Mouse (Mus musculus) heart, postnatal 4 days (tissue): ENCODE results near the gene Letm1. TPM values are rescaled to one million over a fixed set of nuclear protein-coding genes. Genes with fewer than 3 reads are reported as not detected.

ENCODE experiments used
- DNase-seq: peaks from one replicate; pipeline ENCODE4 v3.0.0; 2021
- total RNA-seq, 2 experiments: library from RNA; stranded (reverse); gene quantifications; 2 replicates each; pipeline ENCODE4 v1.2.3; 2021

Letm1 gene
- total RNA-seq, 2 experiments from 2014 or later, result 101 to 103 TPM

DNA sequence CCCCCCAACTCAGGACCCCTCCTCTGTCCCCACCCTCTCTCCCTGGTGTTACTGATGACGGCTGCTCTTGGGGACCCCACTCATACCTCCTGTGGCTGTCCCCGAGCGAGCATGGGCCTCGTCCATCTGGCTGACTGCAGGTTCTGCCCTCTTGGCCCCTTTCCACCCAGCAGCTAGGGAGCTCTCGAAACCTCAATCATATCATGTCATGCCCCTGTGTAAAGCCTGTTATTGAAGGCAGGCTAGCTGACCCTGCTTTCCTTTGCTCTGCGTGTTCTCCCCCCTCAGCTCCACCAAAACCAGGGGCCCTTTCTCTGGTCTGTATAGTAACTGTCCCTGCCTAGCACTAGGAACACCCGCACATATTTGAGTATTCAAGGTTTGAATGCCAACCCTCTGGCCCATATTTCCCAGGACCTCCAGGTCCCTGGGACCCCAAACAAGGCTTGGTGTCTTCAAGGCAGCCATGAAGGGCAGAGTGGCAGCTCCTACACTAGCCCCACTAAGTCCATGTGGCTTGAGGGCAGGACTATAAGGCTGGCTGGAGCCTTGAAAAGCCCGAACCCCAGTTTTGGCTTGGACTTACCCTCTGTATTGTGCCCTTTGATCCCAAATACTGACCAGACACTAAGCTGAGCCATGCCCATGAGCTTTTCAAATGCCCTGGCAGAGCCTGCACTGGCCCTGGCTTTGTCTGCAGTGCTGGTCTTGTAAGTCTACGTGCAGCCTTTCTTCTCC is 76.8 kb downstream of the Letm1 start:
- peak; percentile 40 for DNase-seq

DNA sequence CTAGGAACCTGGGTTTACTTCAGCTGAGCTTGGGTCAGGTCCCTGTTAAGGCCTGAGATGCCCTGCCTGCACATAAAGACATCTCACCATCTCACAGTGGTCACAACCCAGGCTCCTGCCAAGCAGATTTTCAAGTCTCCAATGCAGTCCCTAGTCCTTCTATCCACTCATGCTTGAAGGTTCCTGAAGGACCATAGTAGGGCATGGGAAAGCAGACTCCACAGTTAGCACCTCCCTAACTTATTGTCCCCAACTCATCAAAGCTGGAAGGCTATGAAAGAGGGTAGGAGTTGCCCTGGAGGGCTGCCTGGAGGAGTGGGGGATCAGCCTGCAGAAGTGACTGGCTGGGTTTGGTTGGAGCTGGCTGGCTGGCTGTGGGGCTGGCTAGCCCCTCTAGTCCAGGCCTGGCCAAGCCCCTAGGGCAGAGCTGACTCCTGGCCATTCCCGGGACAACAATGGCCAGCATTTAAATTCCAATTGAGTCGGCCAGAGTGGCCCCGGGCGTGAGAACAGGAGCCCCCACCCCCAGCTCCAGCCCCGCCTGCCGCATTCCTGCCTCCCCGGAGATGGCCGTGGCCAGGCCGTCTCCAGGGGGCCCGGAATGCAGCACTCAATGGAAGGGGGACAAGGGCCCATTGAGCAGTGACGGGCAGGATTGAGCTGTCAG is 77.5 kb downstream of the Letm1 start:
- DNase-seq, result no peak

DNA sequence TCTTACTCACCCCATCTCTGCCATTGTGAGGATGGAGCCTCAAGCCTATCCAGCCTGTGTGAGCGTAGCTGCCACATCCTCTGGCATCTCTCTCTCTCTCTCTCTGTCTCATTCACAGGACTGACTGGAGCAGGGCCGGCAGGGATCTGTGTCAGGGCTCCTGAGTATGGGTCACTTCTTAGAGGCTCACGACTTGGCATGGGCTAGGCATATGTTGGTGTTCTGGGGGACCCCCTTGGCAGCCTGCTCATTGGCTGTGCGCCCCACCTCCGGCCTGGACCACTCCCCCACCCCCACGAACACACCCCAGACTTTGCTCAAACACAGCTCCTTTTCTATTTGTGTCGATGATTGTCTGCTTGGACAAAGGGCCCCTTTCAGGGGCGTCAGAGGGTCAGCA is 78.6 kb downstream of the Letm1 start:
- no peak for DNase-seq

DNA sequence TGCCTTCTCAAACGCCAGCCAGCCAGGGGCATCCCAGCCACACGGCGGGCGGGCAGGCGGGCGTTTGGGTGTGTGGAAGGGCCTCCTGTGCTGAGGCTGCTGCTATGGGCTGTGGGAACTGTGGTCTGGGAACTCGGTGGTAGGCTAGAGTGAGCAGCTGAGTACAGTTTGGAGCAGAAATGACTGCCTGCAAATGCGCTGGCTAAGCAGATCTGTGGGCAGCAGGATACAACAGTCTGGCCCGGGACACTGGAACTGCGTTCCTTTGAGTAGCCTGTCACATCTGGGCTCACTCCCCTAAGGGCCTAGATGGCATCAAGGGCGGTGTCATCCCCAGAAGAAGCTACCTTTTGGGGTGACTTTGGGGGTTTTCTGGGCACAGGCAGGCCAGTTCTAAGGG is 80.8 kb downstream of the Letm1 start:
- no peak for DNase-seq

DNA sequence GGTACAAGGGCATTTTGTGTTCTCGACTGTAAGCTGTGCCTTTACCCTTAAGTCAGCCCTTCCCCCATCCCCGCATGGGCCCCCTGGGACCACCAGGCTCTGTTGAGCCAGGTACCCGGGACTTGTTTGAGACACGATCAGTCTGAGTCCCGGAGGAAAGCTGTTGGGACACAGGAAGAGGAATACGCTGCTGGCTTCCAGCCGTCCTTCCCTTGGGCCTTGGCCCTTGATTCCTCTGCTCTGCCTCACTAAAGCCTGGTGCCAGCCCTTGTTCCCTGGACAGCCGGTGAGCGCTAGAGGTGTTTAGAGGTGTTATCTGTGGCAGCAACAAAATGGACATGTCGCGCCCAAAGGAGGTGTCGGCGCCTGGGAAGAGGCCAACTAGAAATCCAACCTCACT is 82.6 kb downstream of the Letm1 start:
- DNase-seq, result peak; percentile 34

DNA sequence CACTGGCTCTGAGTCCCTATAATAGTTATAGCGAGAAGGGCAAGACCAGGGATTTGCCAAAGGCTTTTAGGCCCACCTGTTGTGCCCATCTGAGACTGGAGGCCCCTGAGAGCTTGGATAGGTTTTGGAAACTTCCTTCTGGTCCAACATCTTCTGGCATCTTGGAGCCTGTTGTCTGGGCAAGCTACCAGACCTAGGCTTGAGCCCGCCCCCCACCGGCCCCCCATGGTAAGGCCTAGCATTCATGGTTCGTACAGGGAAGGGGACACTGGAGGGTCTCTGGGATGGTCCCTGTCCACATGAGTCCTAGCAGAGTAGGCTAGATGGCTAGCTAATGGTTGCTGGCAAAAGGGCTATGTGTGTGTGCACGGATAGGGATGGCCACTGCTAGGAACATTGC is 83.9 kb downstream of the Letm1 start:
- DNase-seq, result no peak

DNA sequence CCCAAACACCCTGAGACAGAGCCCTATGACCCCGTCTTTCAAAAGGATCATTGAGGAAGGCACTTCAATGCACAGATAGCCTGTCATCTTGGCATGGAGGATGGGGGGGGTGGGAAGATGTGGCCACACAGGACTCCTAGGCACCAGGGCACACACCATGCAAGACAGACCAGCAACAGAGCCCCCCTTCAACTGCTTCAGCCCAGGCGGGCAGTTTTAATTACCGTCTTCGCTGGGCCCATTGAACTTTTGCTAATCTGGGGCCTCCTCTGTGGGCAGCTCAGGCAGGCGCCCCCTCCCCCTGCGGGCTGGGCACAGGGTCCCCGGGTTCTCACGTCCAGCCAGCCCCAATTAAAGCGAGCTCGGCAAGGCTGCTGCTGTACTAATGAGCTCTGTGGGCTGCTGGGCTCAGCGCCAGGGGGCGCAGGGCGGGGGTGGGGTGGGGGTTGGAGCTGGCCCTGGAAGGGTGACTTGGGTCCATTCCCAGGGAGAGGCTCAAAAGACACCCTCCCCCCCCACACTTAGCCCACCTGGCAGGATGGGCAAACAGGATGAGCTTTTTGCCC is 84.6 kb downstream of the Letm1 start:
- DNase-seq, result no peak

DNA sequence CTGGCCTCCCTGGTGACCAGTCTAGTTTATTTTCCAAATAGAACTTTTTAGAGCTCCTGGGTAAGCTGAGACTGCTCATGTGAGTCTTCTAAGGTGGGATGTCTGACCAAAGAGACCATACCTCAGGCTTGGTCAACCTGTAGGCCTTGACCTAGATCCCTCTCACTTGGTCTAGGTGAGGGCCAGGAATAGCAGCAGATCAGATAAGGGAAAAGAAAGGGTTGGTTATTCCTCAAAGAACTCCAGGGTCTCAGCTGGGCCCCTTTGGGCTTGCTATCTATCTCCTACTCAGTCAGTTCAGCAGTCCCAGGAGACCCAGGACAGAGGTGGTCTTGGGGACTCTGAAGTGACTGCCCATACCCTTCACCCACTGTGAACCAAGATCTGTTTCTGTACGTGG is 85.1 kb downstream of the Letm1 start:
- DNase-seq, result no peak

DNA sequence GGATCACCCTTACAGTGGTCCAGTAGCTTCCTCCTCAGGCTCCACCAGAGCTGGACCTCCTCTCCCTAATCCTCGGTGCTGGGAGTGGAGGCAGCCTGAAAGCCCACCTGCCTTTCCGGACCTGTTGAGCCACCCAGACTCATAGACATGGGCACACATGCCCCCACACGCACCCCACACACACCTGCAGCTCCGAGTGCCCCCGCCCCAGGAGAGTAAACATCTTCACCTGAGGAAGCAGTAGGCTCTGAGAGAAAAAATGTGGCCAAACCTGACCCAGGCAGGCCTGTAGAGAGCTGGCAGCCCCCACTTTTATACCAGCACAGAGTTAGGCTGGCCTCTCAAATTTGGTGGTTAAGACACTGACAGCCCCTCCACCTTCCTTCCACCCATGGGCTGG is 86.2 kb downstream of the Letm1 start:
- DNase-seq, result no peak

DNA sequence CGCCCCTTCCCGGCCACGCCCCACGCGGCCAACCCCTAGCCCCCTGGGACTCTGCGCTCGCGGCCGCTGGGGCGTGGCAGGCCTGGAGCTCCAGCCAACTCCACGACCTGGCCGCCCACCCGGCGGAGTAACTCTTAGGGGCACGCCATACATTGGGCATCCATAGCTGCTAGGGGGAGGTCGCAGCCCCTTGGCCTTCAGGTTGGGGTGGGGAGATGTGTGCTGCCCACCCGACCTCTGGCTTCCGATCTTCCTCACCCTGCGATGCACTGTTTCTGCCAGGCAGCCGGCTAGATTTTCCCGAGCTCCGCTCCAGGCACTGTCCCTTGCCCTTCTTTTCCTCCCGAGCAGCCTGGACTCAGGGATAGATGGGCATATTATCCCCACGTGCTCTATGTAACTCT is 86.9 kb downstream of the Letm1 start:
- DNase-seq, result no peak

DNA sequence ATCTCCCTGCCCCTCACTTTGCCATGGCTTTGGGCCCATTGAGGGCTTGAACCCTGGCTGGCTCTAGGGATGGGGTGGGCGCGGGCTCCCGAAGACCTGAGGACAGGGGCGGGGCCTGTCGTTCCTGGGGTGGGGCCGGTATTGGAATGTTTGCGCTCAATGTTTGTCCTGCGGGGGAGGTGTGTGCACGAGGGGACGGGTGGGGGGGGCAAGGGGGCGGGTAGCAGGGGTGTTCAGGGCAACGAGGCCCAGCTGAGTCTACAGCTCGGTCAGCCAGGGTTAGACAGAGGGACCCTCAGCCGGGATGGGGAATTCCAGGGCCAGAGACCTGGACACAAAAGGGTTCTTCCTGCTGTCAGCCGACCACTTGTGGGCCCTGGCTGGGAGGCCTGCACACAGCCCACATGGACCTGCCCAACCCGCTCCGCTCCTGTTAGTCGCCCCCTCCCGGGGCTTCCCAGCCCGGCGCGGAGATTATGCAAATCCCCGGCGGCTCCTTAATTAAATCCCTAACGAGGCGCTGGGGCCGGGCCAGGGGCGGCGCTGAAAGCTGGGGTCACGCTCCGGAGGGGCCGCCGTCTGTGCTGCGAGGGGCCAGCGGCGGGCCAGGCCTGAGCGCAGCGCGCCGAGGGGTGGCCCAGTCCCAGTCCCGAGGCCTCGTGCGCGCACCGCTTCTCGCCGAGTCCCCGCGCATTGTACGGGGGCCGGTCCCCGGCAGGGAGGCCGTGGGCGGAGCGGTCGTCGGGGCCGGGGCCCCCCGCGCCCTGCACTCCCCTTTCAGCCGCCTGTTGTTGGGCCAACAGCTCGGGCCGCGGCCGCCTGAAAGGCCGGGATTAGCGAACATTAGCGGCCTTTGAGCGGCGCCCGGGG is 87.5 kb downstream of the Letm1 start:
- peak; percentile 52 for DNase-seq

DNA sequence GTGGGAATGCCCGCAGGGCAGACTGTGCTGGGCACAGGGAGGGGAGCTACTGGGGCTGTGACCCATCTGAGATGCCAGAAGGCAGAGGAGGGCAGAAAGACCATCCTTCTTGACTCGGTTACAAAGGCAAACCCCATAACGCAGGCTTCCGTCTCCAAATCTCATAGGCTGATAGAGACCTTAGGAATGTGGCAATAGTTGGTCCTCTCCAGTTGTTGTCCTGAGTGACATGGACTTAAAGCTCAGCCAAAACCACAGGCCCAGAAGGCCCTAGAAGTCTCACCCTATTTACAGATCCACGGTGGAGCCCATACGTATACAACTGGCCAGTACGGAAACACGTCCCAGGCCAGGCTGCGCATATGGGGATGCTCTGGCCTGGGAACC is 88.2 kb downstream of the Letm1 start:
- DNase-seq, result no peak

DNA sequence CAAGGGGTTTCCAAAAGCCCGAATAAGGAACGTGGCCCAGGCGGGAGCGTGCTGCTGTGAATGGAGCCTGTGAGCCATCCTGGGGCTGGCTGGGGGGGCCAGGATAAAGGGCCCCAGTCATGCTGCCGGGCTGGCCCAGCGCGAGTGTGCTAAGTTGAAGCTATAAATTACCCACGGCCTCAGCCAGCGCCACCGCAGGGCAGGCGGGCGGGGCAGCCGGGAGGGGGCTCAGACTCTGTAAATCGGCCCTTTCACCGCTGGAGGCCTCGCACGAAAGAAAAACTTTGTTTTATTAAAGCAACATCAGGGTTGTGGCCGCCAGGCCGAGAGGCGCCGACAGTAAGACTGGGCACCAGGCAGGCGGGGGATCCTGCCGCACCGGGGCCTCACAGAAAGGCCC is 90.2 kb downstream of the Letm1 start:
- DNase-seq, result peak; percentile 60

DNA sequence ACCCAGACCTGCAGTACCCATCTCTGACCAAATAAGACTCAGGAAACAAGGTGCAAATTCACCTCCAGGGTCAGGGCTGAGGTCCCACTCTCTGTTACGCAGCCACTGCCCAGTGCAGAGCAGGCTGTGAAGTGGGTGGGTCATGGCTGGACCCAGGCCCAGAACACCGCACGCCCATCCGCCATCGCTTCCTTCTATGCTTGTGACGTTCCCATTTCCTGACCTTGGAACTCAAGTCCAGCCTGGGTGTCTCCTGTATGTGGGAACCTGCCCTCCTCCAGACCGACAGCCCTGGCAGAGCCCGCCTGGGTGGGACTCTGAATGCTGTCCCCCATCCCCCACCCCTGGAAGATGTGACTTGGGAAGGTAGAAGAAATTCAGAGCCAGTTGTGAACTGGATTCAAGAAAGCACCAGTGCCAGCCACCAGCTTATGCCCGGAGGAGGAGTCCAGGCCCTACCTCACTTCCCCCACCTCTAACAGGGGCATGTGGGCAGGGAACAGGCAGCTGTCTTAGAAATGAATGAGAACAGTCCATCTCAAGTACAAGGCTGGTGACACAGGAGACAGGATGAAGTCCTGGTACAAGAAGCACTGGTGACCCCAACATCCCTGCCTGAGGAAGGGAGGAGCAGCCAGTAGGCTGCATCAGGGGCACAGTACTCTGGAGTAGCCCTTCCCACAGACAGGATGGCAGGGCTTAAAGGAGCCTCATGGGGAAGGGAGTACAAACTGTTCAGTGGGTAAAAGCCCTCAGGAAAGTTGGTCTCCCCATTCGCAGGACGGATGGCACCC is 92.6 kb downstream of the Letm1 start:
- peak; percentile 58 for DNase-seq

Other genes with a start within 250 kb of the Letm1 start
- 10 to 100 TPM; 27.3 to 31.4 TPM for gene Fam53a, start 153.2 kb downstream of the Letm1 start, total RNA-seq
- gene Gm9903, start 152.9 kb downstream of the Letm1 start, total RNA-seq, result 1 to 10 TPM; 1.2 to 1.5 TPM
- gene Slbp, start 130.2 kb downstream of the Letm1 start, total RNA-seq, result 10 to 100 TPM; 33.4 to 41.5 TPM
- gene Tacc3, start 124.7 kb downstream of the Letm1 start, total RNA-seq, result 10 to 100 TPM; 53.3 to 56.9 TPM
- gene Tmem129, start 124.4 kb downstream of the Letm1 start, total RNA-seq, result 10 to 100 TPM; 16.0 to 19.2 TPM
- gene Fgfr3, start 61.1 kb downstream of the Letm1 start, total RNA-seq, result 10 to 100 TPM in 1 of 2 experiments, 1 to 10 TPM in 1; 8.6 to 10.5 TPM
- 100 to 1,000 TPM in 1 of 2 experiments, 10 to 100 TPM in 1; 96.1 to 104 TPM for gene Nsd2, start 37.9 kb upstream of the Letm1 start, total RNA-seq
- gene Nelfa, start 153.6 kb upstream of the Letm1 start, total RNA-seq, result 10 to 100 TPM; 16.9 to 18.3 TPM
- gene Gm1673, start 200.6 kb upstream of the Letm1 start, total RNA-seq, result 10 to 100 TPM; 12.5 to 13.9 TPM
- gene Nat8l, start 213.2 kb upstream of the Letm1 start, total RNA-seq, result 1 to 10 TPM; 1.8 to 2.0 TPM